Mouse (Mus musculus) gastrocnemius, postnatal 25 days (tissue): ENCODE data around the gene Clstn3. TPM values are rescaled to one million over a fixed set of nuclear protein-coding genes. Genes with fewer than 3 reads are reported as not detected.
"Not testable (repeated sequence)": the region's sequence is repeated elsewhere in the genome, so short reads cannot be mapped to it uniquely, and the experiment has no call there.

Experiments used
- DNase-seq: peaks from one replicate; pipeline ENCODE4 v3.0.0; 2022
- total RNA-seq, 2 experiments: library from RNA; stranded (reverse); gene quantifications; 1 replicate in 1 of 2; 2 replicates in 1 of 2; pipeline ENCODE4 v1.2.3; 2021

The Clstn3 gene
- total RNA-seq, 2 experiments from 2014 or later, result 0.59 to 0.61 TPM

- DNase-seq, result no peak
These were observed 50.3 kb downstream of the Clstn3 start for GRCm38 (mm10) chr6:124414150-124414926.

- no peak for DNase-seq
These were observed 50.8 kb downstream of the Clstn3 start for GRCm38 (mm10) chr6:124413770-124414149.

GRCm38 (mm10) chr6:124408355-124408754 lies 56.2 kb downstream of the Clstn3 start:
- DNase-seq, result no peak

GRCm38 (mm10) chr6:124407180-124407579 lies 57.4 kb downstream of the Clstn3 start:
- DNase-seq, result no peak

- DNase-seq, result no peak
These were observed 58.3 kb downstream of the Clstn3 start for GRCm38 (mm10) chr6:124406326-124406725.

GRCm38 (mm10) chr6:124399738-124400137 lies 64.9 kb downstream of the Clstn3 start:
- DNase-seq, result no peak

GRCm38 (mm10) chr6:124394991-124395390 lies 69.6 kb downstream of the Clstn3 start:
- not testable (repeated sequence) for DNase-seq

Other genes with a start within 250 kb of the Clstn3 start
- gene Vmn2r27, start 232.9 kb downstream of the Clstn3 start, total RNA-seq, result not detected
- gene Cd163, start 160.1 kb downstream of the Clstn3 start, total RNA-seq, result 10 to 100 TPM in 1 of 2 experiments, 1 to 10 TPM in 1; 8.5 to 10.9 TPM
- gene Pex5, start 49.7 kb downstream of the Clstn3 start, total RNA-seq, result 10 to 100 TPM; 24.6 to 29.0 TPM
- gene C1rl, start 28.3 kb upstream of the Clstn3 start, total RNA-seq, result 1 to 10 TPM in 1 of 2 experiments, under 1 TPM in 1; 0.41 to 1.1 TPM
- 10 to 100 TPM in 1 of 2 experiments, 1 to 10 TPM in 1; 7.8 to 11.7 TPM for gene C1ra, start 47.6 kb upstream of the Clstn3 start, total RNA-seq
- gene C1s1, start 77.6 kb upstream of the Clstn3 start, total RNA-seq, result 10 to 100 TPM; 16.5 to 20.8 TPM
- gene C1rb, start 105.5 kb upstream of the Clstn3 start, total RNA-seq, result 1 to 10 TPM in 1 of 2 experiments, under 1 TPM in 1; 0.72 to 1.3 TPM
- gene C1s2, start 171.3 kb upstream of the Clstn3 start, total RNA-seq, result under 1 TPM; 0.20 to 0.51 TPM
- 10 to 100 TPM; 14.8 to 18.0 TPM for gene Lpcat3, start 198.2 kb upstream of the Clstn3 start, total RNA-seq
- 10 to 100 TPM; 53.8 to 58.9 TPM for gene Emg1, start 247.4 kb upstream of the Clstn3 start, total RNA-seq
- 100 to 1,000 TPM; 157 TPM for gene Phb2, start 247.5 kb upstream of the Clstn3 start, total RNA-seq